Mouse (Mus musculus): ENCODE measurements around the gene Snrnp40.

DNA sequence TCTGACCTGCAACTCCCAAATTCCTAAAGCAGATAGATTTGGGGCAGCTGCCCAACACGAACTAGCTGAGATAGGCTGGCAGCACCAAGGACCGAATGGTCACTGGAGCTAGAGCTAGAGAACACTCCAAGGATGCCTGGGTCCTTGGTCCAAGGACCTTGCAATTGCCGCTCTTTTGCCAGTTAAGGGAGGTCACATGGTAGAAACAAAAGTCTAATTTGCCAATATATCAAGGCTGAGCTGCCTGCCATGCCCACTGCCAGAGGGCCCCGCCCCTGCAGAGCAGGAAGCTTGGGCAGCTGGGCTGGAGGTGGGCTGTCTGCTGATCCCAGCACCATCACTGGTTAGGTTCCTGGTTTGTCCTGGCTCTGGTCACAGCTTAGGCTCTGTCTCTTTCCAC, 46.4 kb upstream of the Snrnp40 start:
- TF ChIP-seq POLR2A (IDR thresholded peaks at IDR 0.05; ENCODE audit: low read depth, low read length) (no peak), CTCF (IDR thresholded peaks at IDR 0.05; ENCODE audit: extremely low read depth, insufficient read depth, insufficient read length, insufficient replicate concordance) (no peak)
